Mouse (Mus musculus) ES-E14 (cell line): ENCODE data around the gene Cops7a.

Experiments used
- CHD2 ChIP-seq: IDR thresholded peaks from 2 replicates; pipeline ENCODE4 v1.6.1; 2014; ENCODE audit warnings: mild to moderate bottlenecking, low read depth, low read length, inconsistent platforms
- HCFC1 ChIP-seq: IDR thresholded peaks from 2 replicates; pipeline ENCODE4 v1.6.1; 2012; ENCODE audit warnings: low read length, inconsistent platforms, borderline replicate concordance; ENCODE audit not compliant: insufficient read depth
- MAFK ChIP-seq: IDR thresholded peaks from 2 replicates; pipeline ENCODE4 v1.6.1; 2014; ENCODE audit warnings: mild to moderate bottlenecking, low read depth, low read length, inconsistent platforms; ENCODE audit not compliant: insufficient read depth
- ZNF384 ChIP-seq: IDR thresholded peaks from 2 replicates; pipeline ENCODE4 v1.6.1; 2012; ENCODE audit warnings: low read depth, low read length, inconsistent platforms

DNA sequence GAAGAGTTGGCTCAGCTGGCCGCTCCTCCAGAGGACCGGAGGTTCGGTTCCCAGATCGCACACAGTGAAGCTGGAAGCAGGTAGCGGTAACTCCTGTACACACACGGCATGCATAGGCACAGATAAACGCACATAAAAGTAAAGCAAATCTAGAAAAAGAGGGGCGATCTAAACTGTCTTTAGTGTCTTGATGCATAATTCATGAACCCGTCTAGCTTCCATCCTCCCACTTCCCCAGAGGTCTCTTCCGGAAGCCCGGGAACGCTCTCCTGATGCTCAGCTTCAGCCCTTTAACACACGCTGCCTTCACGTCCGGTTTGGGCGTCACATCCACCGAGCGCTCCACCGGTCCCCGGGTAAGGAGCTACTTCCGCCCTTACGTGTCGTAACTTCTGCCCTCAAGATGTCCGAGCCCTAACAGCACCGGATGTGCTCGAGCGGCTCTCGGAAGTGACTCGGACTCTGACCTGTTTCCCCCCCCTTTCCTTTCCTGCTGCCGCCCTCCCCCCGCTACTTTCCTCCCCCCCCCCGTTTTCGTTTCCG lies 43.3 kb upstream of the Cops7a start:
- peak; percentile 78 for TF ChIP-seq ZNF384
- no peak for TF ChIP-seq MAFK
- peak; percentile 44; the same call in 1 of the 2 replicates for TF ChIP-seq CHD2
- peak; percentile 95 for TF ChIP-seq HCFC1
